16 mouse cellular contexts compared by ENCODE assay signal in the genomic region with DNA sequence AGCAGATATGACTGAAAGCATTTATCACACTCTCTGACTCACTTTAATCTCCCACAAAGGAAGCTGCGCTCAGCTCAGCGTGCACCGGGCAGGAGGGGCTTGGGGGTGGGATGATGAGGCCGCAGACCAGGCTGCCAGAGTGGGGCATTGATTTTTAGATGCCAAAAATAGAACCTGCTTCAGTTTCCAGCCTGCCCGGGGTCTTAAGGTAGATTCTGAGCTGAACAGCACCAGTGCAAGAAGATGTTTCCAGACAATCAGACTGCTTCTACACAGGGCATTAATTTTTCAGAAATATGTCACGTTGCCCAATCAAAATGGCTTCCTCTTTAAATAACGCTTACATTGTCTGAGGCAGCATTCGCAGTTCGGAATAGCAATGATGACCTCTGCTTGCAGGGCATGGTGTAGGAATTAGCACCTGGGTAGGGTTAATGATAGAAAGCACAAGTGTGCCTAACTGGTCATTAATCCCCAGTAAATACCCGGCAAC.
A peak's percentile ranks its signal among the peaks of the same experiment; 100 is the strongest.
DNase-seq lines count a peak whose midpoint lies in the region; ATAC-seq and TF ChIP-seq lines count a peak whose summit lies in the region.
"Had no signal": no experiment of that assay in that cellular context is flagged by ENCODE, and none has a peak within 500 bp of the region (broad histone marks: within the 10 kb centered on the region; RNA-seq: fewer than 3 reads in every experiment).

No protein-coding gene starts in this region.

- no peaks in the 10 kb centered on the region for H3K27me3 ChIP-seq in midbrain, embryonic 11.5 days (ENCODE audit: control insufficient read depth, insufficient read depth, low read length)
- H3K27me3 ChIP-seq in midbrain, embryonic 10.5 days (ENCODE audit: low read depth, poor library complexity, severe bottlenecking) = no peaks in the 10 kb centered on the region
- no peaks in the 10 kb centered on the region for H3K27me3 ChIP-seq in hindbrain, postnatal 0 days (ENCODE audit: insufficient read depth, low read length)
- H3K27me3 ChIP-seq: neural tube, embryonic 12.5 days; stomach, embryonic 15.5 days had no signal

- peaks cover 3% of the 10 kb centered on the region; the same call in 1 of the 2 replicates for H3K4me1 ChIP-seq in midbrain, embryonic 11.5 days (ENCODE audit: control insufficient read depth, insufficient read depth, low read length)
- peaks cover 3% of the 10 kb centered on the region; the same call in 1 of the 2 replicates for H3K4me1 ChIP-seq in midbrain, embryonic 10.5 days
- H3K4me1 ChIP-seq in hindbrain, postnatal 0 days (ENCODE audit: insufficient read depth, low read length) = no peaks in the 10 kb centered on the region
- H3K4me1 ChIP-seq: neural tube, embryonic 12.5 days; stomach, embryonic 15.5 days had no signal

- no peak overlapping the region for H3K27ac ChIP-seq in midbrain, embryonic 11.5 days (ENCODE audit: low read depth, low read length)
- no peak overlapping the region for H3K27ac ChIP-seq in midbrain, embryonic 10.5 days (replicated peaks)
- peak overlapping the region; percentile 7; the same call in 1 of the 2 replicates for H3K27ac ChIP-seq in hindbrain, postnatal 0 days
- H3K27ac ChIP-seq: left cerebral cortex, adult 2 months; neural tube, embryonic 12.5 days; stomach, embryonic 15.5 days had no signal

- H3K36me3 ChIP-seq in midbrain, embryonic 11.5 days (ENCODE audit: control insufficient read depth, insufficient read depth, low read length) = no peaks in the 10 kb centered on the region
- no peaks in the 10 kb centered on the region for H3K36me3 ChIP-seq in midbrain, embryonic 10.5 days
- no peaks in the 10 kb centered on the region for H3K36me3 ChIP-seq in hindbrain, postnatal 0 days (ENCODE audit: insufficient read depth, low read length)
- H3K36me3 ChIP-seq: neural tube, embryonic 12.5 days; stomach, embryonic 15.5 days had no signal

- WGBS in midbrain, embryonic 11.5 days = 76% methylated on average over 10 of the region's 10 CpGs
- 86% methylated on average over 10 of the region's 10 CpGs for WGBS in midbrain, embryonic 10.5 days
- 47% methylated on average over 10 of the region's 10 CpGs for WGBS in hindbrain, postnatal 0 days

- peak; percentile 66; the same call in 1 of the 2 replicates for ATAC-seq in midbrain, embryonic 11.5 days (ENCODE audit: low FRiP score)
- peak; percentile 58; the same call in 1 of the 2 replicates for ATAC-seq in hindbrain, postnatal 0 days

- H3K9ac ChIP-seq in midbrain, embryonic 11.5 days (ENCODE audit: low read length) = no peak overlapping the region
- H3K9ac ChIP-seq in hindbrain, postnatal 0 days (replicated peaks; ENCODE audit: low read length) = no peak overlapping the region
- H3K9ac ChIP-seq: neural tube, embryonic 12.5 days; stomach, embryonic 15.5 days had no signal

- DNase-seq in adrenal gland, adult 2 months = peak; percentile 66
- DNase-seq in adrenal gland, postnatal 4 days (ENCODE audit: low spot score in 2 of 2) = no peak
- DNase-seq in midbrain, embryonic 11.5 days (ENCODE audit: low spot score, missing footprints) = no peak
- DNase-seq in midbrain, embryonic 10.5 days (ENCODE audit: low spot score) = no peak
- DNase-seq in hindbrain, postnatal 0 days (ENCODE audit: low spot score) = peak; percentile 9
- no peak for DNase-seq in layer of hippocampus, postnatal 25 days (ENCODE audit: extremely low spot score in 1 of 2, low spot score in 1 of 2)
- DNase-seq in natural killer cell, adult 2 months (ENCODE audit: low spot score in 2 of 2) = no peak
- no peak for DNase-seq in kidney, adult 8-10 months
- DNase-seq: kidney, postnatal 14 days; lung, postnatal 4 days; right cerebral cortex, postnatal 25 days had no signal

- no peaks in the 10 kb centered on the region for H3K9me3 ChIP-seq in midbrain, embryonic 11.5 days (ENCODE audit: control insufficient read depth, low read length)
- H3K9me3 ChIP-seq in midbrain, embryonic 10.5 days (replicated peaks) = no peaks in the 10 kb centered on the region; the same call in 1 of the 2 replicates
- no peaks in the 10 kb centered on the region for H3K9me3 ChIP-seq in hindbrain, postnatal 0 days (ENCODE audit: low read length)
- H3K9me3 ChIP-seq: neural tube, embryonic 12.5 days; stomach, embryonic 15.5 days had no signal

- H3K4me3 ChIP-seq in midbrain, embryonic 11.5 days (ENCODE audit: low read depth, low read length) = no peak overlapping the region
- H3K4me3 ChIP-seq in midbrain, embryonic 10.5 days = no peak overlapping the region
- H3K4me3 ChIP-seq in hindbrain, postnatal 0 days (ENCODE audit: low read length) = no peak overlapping the region
- H3K4me3 ChIP-seq: erythroblast, embryonic 14.5 days; left cerebral cortex, adult 2 months; neural tube, embryonic 12.5 days; stomach, embryonic 15.5 days had no signal

- TF ChIP-seq CTCF in hindbrain, postnatal 0 days (IDR thresholded peaks at IDR 0.05; ENCODE audit: low read depth) = no peak

- H3K4me2 ChIP-seq in midbrain, embryonic 11.5 days = no peak overlapping the region
- H3K4me2 ChIP-seq in hindbrain, postnatal 0 days (ENCODE audit: low read depth, low read length) = no peak overlapping the region
- H3K4me2 ChIP-seq: liver, embryonic 11.5 days; neural tube, embryonic 12.5 days; stomach, embryonic 15.5 days had no signal

Comparison
In these comparisons a context has a peak if more than half of its experiments do, and no peak if none do; other contexts are left out.
1. DNase-seq: peak in adrenal gland, adult 2 months (single experiment) and hindbrain, postnatal 0 days (single experiment); none in adrenal gland, postnatal 4 days (0 of 2), midbrain, embryonic 11.5 days (single experiment), midbrain, embryonic 10.5 days (single experiment), layer of hippocampus, postnatal 25 days (0 of 2), natural killer cell, adult 2 months (0 of 2) and kidney, adult 8-10 months (0 of 2).